Mouse (Mus musculus) heart, postnatal 25 days (tissue): ENCODE data around the gene Gbx1. TPM values are rescaled to one million over a fixed set of nuclear protein-coding genes. Genes with fewer than 3 reads are reported as not detected.

Experiments
- DNase-seq: peaks from one replicate; pipeline ENCODE4 v3.0.0; 2022; ENCODE audit warnings: low spot score
- intact Hi-C: fragments of 180-260 bp; cut with DNase I; formaldehyde crosslinking; loops from one replicate; pipeline ENCODE4 v1.15.1; 2025
- total RNA-seq, 2 experiments: library from RNA; stranded (reverse); gene quantifications; 2 replicates each; pipeline ENCODE4 v1.2.3; 2021

The Gbx1 gene
- total RNA-seq, 2 experiments from 2014 or later: not detected

DNA sequence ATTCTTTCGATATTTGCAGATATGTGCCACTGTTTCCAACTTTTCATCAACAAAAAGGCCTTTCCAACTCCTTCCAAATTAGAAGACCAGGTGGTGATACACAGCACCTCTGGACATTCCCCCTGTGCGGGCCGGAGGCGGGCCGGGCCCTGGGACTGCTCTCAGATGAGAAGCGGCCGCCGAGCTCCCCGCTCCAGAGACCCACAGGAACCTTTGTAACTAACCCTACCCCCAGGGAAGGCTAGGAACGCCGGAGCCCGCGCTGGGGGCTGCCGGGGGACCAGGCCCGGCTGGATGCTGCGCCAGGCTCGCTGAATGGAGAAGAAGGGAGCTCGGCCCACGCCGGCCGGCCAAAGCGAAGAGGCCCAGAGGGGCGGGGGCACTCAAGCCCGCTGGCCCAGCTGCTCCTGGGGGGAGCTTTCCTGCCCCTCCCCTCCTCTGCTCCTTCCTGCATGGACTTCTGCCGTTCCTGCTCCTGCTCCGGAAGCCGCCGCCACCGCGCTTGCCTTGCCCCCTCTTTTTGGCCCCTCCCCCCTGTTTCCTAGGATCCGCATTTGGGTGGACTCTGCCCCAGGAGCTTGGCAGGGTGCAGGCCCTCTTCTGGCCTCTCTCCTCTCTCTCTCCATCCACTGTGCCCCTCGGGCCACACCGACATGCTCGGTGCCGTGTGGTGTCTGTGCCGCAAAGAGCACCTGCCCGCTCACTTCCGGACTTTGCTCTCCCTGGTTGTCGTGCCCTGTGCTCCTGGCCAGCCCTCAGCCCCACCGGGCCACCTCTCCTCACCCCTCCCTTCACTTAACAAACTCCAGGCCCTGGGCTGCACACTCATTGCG, 44.5 kb downstream of the Gbx1 start:
- DNase-seq: no peak
- intact Hi-C loops: no loop called here

DNA sequence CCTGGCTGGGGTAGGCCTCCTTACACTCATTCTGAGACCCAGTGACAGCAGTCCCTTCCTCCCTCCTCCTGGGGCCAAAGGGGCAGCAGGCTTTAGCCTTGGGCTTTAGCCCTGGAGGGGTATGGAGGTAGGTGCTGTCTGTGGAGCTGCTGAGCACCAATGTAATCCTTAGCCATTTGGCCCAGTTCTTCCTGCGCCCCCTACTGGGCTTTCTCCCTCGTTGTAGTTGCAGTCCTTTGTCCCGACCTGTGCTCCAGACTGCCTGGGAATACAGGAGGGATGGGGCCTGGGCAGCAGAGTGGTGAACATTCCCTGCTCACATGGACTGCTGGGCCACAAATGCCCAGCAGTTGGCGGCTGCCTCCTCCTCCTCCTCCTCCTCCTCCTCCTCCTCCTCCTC, 45.4 kb downstream of the Gbx1 start:
- intact Hi-C loops: no loop called here
- DNase-seq: no peak

DNA sequence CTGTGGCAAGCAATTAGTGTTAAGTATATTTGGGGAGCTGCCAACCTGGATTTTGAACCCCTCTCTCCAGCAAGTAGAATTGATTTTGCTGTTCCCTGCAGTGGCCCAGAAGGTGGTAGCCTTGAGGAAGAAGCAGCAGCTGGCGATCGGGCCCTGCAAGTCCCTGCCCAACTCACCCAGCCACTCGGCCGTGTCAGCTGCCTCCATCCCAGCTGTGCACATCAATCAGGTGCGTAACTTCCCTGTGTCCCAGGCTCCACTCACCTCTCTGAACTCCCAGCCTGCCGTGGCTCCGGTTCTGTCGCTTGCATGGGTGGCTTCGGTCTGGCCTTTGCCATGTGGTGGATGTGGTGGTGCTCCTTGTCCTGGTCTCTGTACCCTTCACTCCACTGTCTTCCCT, 49.1 kb downstream of the Gbx1 start:
- intact Hi-C loops: no loop called here
- DNase-seq: no peak

DNA sequence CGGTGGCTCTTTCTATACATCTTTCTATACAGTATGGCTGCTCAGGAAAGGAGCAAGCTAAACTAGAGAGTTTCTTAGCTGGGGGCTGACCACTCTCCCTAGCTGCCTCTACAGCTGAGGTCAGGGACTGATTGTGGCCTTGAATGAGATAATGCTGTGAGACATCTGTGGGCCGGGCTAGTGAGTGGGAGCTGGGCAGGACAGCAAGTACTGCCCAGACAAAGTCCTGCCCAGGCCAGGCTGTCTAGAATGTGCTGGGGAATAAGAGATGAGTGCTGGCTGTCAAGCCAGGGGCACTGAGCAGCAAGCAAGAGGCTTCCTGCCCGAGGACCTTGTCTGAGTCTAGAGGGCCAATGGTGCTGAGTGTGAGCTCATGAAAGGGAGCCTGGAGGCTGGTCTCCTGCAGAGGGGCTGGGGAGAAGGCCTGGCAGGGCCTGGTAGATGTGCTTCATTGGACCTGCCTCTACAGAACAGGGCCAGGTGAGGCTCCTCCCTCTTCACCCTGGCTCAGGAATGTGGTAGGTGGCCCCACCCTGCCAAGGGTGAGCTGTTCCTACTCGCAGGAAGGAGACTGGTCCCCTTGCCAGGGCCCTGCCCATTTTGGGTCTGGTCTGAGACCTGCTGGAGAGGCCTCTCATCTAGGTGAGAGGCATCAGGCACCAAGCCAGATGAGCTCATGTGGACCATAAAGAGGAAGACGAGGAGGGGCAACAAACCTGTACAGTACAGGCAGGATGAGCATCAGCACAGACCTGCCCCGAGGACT, 51.3 kb downstream of the Gbx1 start:
- intact Hi-C loops: no loop called here
- DNase-seq: no peak

DNA sequence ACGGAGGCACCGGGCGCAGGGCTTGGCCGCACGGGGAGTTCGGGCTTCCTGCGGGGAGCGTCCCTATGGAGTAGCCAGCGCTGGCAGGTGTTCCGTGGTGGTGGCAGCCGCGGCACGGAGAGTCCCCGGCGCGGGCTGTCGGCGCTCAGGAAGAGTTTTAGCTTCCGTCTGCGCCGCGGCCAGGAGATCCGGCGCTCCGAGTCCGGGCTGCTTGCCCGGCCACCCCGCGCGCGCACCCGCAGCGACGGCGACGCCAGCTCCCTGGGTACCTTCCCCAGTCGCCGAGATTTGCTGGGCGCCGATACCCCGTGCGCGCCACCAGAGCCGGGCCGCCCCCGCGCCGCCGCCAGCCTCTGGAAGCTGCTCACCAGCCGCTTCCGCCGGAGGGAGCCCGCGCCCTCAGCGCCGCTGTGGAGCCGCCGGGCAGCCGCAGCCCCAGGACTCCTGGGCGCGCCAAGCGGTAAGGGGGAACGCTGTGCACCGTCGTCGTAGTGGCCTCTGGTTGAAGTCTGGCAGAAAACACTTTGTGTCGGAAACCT, 52.2 kb downstream of the Gbx1 start:
- intact Hi-C loops: loop anchor here (5.0 kb wide), 1 partner anchor 207 kb away; no protein-coding TSS in a partner anchor
- no peak for DNase-seq

DNA sequence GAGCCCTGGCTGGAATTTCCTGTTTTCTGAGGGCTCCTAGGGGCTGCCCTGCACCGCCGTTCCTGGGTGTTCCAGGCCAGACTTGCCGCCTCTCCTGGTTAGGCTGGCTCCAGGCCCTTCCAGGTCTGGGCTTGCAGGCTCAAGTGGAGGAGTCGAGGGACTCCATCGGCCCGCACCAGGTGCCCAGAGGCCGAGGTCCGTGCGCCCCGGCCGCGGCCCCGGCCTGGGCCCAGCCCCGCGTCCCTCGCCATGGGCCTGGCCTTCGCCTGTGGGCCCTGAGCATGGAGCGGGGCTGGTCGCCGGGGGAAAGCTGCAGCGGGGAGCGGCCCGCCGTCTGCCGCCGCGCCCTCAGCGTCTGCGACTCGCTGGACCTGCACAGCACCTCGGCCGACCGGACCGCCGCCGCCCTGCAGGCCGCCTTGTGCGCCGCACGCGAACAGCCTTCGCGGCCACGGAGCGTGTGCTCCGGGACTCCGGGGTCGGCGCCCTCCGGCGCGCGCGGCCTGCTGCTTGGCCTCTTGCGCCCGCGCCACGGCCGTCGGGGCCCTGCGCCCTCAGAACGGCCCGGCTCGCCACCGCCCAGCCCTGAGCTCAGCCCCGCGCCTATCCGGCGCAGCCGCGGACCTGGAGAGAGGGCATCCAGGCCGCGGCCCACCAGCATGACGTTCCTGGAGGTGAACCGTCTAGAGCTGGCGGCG, 52.8 kb downstream of the Gbx1 start:
- DNase-seq: no peak
- intact Hi-C loops: loop anchor here (5.0 kb wide), 1 partner anchor 207 kb away; no protein-coding TSS in a partner anchor

DNA sequence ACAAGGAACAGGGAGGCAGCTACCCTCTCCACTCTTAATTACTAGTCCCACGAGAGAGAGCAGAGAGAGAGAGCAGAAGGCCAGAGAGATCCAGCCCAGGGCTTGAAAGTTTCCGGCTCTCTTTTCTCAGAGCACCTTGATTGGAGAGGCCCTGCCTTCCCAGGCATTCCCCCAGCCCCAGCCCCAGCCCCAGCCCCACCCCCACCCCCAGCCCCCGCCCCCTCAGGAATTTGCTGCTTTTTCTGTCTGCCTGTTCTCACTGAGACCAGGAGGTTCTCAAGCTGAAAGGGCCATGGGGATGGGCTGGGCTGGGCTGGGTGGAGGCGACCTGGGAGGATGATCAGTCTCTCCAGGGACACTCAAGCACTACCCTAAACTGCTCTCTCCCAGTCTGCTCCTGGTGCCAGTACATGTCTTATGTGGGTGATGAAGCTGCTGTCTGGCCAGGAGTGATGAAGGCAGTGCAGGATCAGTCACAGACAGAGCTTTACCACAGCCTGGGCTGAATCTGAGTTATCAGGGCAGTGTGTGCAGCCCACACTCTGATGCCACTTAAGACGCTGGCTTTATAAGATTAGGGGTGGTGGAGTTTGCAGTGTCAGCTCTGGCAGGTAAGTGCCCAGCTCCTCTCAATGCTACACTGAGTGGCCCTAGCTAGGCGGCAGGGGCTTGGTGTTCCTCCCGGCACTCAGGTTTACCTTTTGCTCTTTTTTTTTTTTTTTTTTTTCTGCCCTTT, 54.0 kb downstream of the Gbx1 start:
- DNase-seq: no peak
- intact Hi-C loops: loop anchor here (5.0 kb wide), 1 partner anchor 206 kb away; no protein-coding TSS in a partner anchor

DNA sequence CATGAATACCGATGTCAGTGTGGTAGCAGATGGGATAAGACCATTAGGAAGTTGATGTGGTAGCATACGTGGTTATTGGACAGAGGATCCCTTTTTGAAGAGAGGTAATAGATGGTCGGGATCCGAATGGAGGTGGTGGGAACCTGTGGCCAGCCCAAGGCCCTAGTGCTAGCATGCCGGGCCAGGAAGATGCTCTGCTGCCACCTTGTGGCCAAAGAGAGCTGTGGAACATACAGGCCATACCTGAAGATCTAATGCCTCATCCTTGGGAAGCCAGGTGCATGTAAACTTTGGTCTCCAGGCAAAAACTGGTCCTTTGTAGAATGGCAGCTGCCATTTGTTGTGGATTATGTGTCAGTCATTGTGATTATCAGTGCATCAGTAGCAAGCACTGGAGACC, 56.4 kb downstream of the Gbx1 start:
- intact Hi-C loops: loop anchor here (1.0 to 5.0 kb wide), 4 partner anchors 15 to 203 kb away; no protein-coding TSS in a partner anchor

DNA sequence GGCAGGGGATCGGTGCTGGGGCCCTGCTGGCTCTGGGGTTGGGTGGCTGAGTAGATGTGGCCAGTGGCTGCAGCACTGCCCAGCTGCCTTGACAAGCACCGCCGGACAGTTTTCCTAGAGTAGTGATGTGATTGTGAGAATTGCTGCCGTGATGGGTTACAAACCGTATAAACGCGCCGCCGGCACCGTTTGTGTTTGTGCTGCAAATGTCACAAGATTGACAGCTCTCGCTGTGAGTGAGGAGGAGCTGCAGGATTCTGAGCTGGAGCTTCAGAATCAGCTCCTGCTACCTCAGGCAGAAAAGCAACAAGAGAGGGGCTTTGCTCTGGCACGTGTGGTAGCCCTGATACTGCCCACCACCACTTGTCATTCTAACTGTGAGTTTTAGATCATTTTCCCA, 60.2 kb downstream of the Gbx1 start:
- DNase-seq: no peak
- intact Hi-C loops: no loop called here

More for the DNA sequence above, 56.4 kb downstream of the Gbx1 start:
- DNase-seq: no peak

DNA sequence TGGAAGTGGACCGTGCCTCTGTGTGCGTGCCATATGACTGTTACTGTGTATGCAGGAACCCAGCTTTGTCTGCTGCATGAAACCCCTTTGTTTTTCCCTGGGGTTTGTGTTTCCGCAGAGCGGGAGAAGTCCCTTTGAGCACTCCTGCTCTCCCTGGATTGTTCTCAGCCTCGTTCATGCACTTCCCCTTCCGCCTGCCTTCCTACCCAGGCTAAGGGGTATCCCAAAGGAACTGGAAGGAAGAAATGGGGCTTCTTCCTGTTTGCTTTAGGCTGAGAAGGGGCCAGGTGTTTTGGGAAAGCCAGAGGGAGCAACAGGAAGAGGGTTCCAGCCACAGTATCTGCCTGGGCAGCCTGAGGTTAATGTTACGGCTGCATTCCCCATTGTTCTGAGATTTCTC, 71.4 kb downstream of the Gbx1 start:
- DNase-seq: no peak
- intact Hi-C loops: loop anchor here (1.0 kb wide), 1 partner anchor 15 kb away; no protein-coding TSS in a partner anchor

DNA sequence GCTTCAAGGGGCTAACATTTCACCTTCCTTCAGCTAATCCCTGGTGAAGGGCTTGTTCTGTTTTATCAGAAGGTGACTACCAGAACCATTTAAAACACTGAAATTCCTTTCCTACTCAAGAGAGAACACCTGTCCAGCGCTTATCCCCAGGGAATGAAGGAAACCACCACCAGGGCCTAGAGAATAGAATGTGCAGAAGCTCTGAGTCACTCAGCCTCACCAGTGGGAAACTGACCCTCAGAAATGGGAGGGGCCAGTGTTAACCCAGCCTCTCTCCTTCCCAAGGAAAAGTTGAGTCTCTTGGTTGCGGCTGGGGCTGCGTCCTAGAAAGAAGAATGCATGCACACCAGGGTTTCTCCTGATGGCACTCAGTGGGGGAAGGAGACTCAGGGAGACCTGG, 71.9 kb downstream of the Gbx1 start:
- intact Hi-C loops: loop anchor here (1.0 kb wide), 1 partner anchor 15 kb away; no protein-coding TSS in a partner anchor
- DNase-seq: no peak

DNA sequence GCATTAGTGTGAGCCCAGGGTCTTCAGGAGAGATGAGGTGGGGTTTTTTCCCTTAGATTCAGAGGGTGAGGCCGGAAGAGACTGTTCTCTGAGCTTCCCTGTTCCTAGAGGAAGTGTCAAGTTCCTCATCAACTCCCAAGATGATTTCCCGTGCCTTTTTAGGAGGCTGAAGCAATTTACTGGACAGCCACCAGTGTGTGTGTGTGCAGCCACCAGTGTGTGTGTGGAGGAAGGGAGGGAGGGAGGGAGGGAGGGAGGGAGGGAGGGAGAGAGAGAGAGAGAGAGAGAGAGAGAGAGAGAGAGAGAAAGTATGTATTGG, 73.1 kb downstream of the Gbx1 start:
- no peak for DNase-seq
- intact Hi-C loops: loop anchor here (5.0 kb wide), 1 partner anchor 123 kb away; the partner anchor contains the start of gene Abcf2

DNA sequence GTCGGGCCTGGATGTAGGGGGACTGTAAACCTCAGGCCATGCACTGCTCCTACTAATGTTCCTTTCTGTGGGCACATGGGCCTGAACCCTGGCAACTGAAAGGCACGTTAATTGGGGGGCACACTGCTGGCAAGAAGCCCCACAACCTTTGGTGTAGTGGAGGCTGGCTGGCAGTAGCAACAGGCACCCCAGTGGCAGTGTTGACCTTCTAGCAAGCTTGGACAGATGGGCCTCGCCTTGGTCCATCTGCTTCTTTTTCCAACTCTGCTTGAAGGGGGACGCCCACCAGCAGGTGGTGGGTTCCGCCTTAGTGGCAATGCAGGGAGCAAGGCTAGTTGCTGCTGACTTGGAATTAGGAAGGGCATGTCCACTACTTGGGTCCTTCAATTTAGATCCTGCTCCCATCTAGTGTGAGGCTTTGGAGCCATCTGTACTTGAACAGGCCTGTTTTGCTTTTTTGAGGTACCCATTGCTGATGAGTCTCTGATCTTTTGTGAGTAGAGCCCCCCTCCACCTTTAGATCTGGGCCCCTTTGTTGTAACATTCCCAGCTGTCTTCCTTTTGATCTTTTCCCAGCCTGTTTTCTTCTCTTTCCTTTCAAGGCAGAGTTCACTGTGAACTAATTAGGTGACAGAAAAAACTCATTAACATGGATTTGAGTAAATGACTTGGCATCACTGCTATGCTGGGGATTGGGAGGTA, 73.6 kb downstream of the Gbx1 start:
- DNase-seq: no peak
- intact Hi-C loops: loop anchor here (5.0 kb wide), 1 partner anchor 124 kb away; the partner anchor contains the start of gene Abcf2

Other genes starting within 250 kb of the Gbx1 start
- gene Kcnh2, start 175.6 kb downstream of the Gbx1 start, total RNA-seq: 10 to 100 TPM; 62.4 to 67.2 TPM
- gene Nos3, start 162.4 kb downstream of the Gbx1 start, total RNA-seq: 10 to 100 TPM; 24.1 to 28.1 TPM
- gene Atg9b, start 135.1 kb downstream of the Gbx1 start, total RNA-seq: 1 to 10 TPM in 1 of 2 experiments, under 1 TPM in 1; 0.42 to 1.2 TPM
- gene Abcb8, start 133.5 kb downstream of the Gbx1 start, total RNA-seq: 10 to 100 TPM; 82.8 to 83.7 TPM
- gene Asic3, start 113.8 kb downstream of the Gbx1 start, total RNA-seq: under 1 TPM in 1 of 2 experiments, not detected in 1; 0.17 TPM
- 10 to 100 TPM; 19.2 to 22.8 TPM for gene Cdk5, start 103.7 kb downstream of the Gbx1 start, total RNA-seq
- 10 to 100 TPM; 29.7 to 31.3 TPM for gene Slc4a2, start 103.4 kb downstream of the Gbx1 start, total RNA-seq
- gene Fastk, start 81.9 kb downstream of the Gbx1 start, total RNA-seq: 100 to 1,000 TPM; 275 to 314 TPM
- gene Tmub1, start 79.3 kb downstream of the Gbx1 start, total RNA-seq: 10 to 100 TPM in 1 of 2 experiments, 1 to 10 TPM in 1; 9.1 to 12.0 TPM
- gene Agap3, start 75.0 kb downstream of the Gbx1 start, total RNA-seq: 10 to 100 TPM; 80.4 to 80.7 TPM
- gene Asb10, start 13.8 kb upstream of the Gbx1 start, total RNA-seq: 10 to 100 TPM; 85.1 to 85.9 TPM
- gene 4931409K22Rik, start 29.6 kb upstream of the Gbx1 start, total RNA-seq: not detected
- gene Abcf2, start 50.3 kb upstream of the Gbx1 start, total RNA-seq: 10 to 100 TPM; 48.0 to 53.2 TPM
- 1 to 10 TPM; 7.8 to 9.7 TPM for gene Chpf2, start 59.5 kb upstream of the Gbx1 start, total RNA-seq
- 10 to 100 TPM; 69.0 to 69.3 TPM for gene Smarcd3, start 97.2 kb upstream of the Gbx1 start, total RNA-seq
- 10 to 100 TPM; 30.0 to 33.6 TPM for gene Nub1, start 158.3 kb upstream of the Gbx1 start, total RNA-seq
- under 1 TPM; 0.44 to 0.59 TPM for gene Wdr86, start 203.5 kb upstream of the Gbx1 start, total RNA-seq
- not detected for gene Crygn, start 230.8 kb upstream of the Gbx1 start, total RNA-seq